Mouse (Mus musculus): ENCODE results near the gene Il2rb.

Il2rb gene

DNA sequence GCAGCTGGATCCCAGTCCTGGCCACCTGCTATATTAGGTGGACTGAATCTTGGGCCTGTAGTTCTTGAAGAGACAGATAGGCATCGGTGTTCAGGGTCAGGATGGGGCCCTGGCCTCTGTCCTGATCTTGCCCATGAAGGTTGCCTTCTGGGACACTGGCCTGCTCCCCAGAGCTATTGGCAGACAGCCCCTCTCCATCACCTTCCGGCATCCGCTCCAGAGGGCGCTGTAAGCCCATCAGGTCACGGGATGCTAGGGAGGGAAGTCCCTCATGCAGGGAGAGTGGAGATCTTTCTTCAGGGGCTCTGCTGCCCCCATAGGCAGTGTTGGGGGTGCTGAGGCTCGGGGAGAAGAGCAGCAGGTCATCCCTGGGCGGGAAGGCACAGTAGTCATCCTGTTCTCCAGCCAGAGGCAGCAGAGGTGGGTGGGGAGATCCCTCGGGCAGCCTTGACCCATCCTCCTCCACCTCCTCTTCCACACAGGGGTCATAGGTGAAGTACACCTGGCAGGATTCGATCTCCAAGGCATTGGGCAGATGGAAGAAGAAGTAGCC, 13.5 kb downstream of the Il2rb start:
- peak in 1 of 2 experiments; percentile 6 for DNase-seq (ENCODE audit: low spot score in 2 of 2)

DNA sequence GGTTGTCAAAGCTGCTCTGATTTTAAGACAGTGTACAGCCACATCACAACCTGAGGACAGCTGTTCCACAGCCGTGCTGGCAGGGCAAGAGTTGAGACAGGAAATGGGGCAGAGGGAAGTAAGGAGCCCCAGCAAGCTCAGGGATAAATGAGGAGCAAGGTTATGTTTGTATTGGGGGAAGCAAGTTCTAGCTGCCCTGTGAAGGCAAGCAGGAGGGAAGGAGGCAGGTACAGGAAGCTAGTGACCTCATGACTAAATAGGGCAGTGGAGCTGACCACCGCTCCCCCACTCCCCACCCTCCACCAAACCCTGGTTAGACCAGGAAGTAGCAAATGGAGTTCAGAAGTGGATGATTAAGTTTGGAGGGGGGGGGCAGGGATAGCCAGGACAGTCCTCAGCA, 14.1 kb downstream of the Il2rb start:
- no peak for DNase-seq (ENCODE audit: low spot score in 2 of 2)

GRCm38 (mm10) chr15:78480111-78480510, 15.0 kb downstream of the Il2rb start:
- DNase-seq (ENCODE audit: low spot score in 2 of 2): no peak

DNA sequence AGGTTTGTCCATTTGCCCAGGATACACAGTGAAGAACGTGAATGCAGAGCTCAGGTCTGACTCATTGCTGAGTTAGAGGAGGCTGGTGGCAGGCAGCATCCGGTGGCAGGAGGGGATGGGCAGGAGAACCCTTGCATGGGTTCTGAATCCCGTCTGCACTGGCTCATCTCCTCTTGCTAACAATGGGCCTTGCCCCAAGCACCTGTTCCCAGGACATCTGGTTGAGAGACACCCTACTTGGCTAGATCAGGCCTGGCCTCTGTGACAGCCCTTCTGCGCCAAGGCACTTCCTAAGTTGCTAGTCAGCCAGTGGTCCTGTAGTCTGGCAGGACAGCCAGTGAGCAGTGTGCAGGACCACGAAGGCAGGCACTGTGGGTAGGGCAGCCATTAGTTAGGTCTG, 15.6 kb downstream of the Il2rb start:
- DNase-seq (ENCODE audit: low spot score in 2 of 2): no peak

GRCm38 (mm10) chr15:78478073-78478472, 17.0 kb downstream of the Il2rb start:
- no peak for DNase-seq (ENCODE audit: low spot score in 2 of 2)

DNA sequence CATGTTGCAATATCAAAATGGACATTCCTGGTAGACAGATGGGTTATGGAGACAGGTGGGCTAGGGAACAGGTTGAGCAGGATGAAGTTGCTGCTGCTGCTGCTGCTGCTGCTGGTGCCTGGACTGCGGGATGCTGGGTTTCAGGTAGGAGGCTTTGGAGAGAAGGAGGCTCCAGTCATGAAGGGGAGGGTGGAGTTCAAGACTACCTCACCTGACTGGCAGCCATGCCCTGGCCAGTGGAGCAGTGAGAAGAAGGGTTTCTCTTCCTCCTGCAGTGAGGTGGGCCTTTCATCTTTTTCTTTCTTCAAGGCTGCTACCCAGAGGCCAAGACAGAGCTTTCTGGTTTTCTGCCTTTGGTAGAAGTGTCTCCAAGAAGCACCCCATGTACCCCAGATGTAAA, 18.2 kb downstream of the Il2rb start:
- no peak for DNase-seq (ENCODE audit: low spot score in 2 of 2)

GRCm38 (mm10) chr15:78475604-78476031, 19.5 kb downstream of the Il2rb start:
- no peak for DNase-seq (ENCODE audit: low spot score in 2 of 2)

DNA sequence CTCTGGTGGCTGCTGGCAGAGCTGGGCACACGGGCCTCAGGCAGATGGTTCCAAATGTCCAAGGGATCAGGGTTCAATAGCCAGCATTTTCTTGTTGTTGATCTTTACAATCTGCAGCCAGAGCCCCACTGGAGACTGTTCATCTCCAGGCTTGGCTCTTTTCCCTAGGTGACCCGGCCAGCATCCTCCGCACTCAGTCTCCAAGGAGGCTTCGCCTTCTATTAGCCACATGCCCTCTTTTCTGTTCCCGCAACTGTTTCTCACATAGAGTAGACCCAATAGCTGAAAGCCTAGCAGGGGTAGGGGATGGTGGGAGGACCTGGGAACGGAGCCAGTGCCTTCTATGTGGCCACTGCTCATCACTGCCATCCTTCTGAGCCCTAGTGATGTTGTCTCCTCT, 21.6 kb downstream of the Il2rb start:
- DNase-seq (ENCODE audit: low spot score in 2 of 2): no peak

GRCm38 (mm10) chr15:78471902-78472301, 23.2 kb downstream of the Il2rb start:
- DNase-seq (ENCODE audit: low spot score in 2 of 2): no peak

- DNase-seq (ENCODE audit: low spot score in 2 of 2): peak in 1 of 2 experiments; percentile 15
These were observed 24.4 kb downstream of the Il2rb start for GRCm38 (mm10) chr15:78470495-78471276.

DNA sequence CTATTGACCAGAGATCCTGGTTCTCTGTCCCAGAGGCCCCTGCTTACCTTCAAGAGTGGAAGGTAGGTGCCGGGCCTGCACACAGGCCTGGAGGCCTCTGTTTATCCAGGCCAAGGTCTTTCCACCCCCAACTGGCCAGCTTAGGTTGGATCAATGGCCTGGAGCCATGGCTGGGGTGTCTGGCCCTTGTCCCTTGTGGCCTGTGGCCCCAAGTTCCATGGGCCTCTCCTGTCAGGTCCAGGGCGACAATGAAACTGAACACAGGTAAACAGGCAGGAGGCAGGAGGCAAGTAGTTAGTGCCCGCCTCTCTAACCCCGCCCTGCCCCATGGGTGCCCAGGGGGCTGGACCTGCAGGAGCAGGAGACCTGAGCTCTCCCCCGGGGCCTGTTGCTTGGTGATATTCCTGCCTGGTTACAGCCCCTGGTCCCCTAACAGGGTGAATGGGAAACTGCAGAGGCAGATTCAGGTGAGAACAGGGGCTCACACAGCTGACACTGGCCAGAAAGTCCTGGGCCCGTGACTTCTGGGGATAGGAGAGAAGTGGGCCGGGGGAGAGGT, 26.6 kb downstream of the Il2rb start, which contains the start of gene Tmprss6:
Tmprss6 (minus strand) TSS at position 256 of the 559 bp plus-strand sequence.
- DNase-seq (ENCODE audit: low spot score in 2 of 2): no peak

DNA sequence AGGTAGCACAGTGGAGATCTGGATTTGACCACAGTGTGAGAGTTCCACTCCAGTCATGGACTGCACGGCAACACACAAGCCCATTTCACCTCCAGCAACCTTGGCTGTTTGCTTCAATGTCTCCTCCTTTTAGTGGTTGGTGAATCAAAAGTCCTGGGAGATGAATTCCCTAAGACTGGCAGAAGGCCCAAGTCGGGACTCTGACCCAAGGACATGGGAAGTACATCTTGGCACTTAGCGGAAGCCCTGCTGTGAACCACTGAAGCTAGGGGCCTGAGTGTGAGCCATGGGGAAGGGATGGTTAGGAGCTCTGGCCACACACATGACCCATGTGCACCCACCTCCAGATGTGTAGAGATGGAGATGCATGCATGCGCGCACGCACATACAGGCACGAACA, 27.5 kb downstream of the Il2rb start:
- DNase-seq (ENCODE audit: low spot score in 2 of 2): no peak

DNA sequence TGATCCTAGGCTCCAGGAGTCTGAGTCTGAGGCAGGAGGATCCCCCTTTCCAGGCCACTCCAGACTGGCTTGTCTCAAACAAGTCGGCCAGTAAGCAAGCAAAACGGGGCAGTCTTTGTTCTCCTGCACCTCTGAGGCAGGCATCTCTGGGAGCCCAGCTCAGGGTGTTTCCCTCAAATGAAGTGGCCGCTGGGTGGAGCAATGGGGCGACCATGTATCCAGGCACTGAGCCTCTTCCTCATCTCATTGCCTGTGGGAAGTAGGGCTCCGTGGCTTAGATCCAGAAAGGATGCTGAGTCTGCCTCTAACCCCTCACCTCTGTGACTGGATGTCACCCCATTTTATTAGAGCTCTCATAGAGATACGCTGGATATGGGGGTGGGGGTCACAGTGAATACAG, 28.3 kb downstream of the Il2rb start:
- DNase-seq (ENCODE audit: low spot score in 2 of 2): no peak

DNA sequence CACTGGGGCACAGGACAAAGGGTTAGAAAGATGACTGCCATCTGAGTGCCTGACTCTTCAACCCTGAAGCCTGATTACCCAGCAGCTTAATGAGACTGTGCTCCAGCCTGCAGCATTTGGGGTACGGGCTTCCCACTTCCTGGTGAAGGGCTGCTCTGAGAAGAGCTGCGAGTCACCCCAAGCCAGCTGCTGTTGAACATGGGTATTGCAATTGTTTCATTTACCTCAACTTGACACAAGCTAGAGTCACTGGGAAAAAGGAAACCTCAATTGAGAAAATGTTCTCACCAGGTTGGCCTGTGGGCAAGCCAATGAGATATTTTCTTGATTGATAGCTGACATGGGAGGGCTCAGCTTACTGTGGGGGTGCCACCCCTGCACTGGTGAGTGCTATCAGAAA, 32.1 kb downstream of the Il2rb start:
- DNase-seq (ENCODE audit: low spot score in 2 of 2): no peak

GRCm38 (mm10) chr15:78457193-78457592, 37.9 kb downstream of the Il2rb start:
- no peak for DNase-seq (ENCODE audit: low spot score in 2 of 2)

GRCm38 (mm10) chr15:78456051-78456450, 39.0 kb downstream of the Il2rb start:
- DNase-seq (ENCODE audit: low spot score in 2 of 2): no peak

DNA sequence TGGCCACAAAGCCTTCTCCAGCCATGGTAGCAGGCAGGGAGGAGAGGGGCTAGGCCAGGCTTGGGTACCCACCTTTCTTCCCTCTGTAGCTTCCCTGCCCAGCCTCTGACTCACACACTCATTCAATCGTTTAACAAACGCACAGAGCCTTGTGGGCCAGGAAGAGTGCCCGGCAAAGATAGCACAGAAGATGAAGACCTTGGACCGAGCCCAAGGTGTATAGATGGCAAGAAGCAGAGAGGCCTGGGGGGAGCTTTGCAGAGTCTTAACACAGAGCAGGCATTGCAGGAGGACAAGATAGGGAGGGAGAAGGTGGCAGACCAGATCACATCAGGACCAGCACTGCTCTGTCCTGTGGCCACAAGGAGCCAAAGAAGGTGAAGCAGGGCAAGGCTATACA, 39.9 kb downstream of the Il2rb start:
- DNase-seq (ENCODE audit: low spot score in 2 of 2): no peak

GRCm38 (mm10) chr15:78452929-78453328, 42.1 kb downstream of the Il2rb start:
- DNase-seq (ENCODE audit: low spot score in 2 of 2): no peak

DNA sequence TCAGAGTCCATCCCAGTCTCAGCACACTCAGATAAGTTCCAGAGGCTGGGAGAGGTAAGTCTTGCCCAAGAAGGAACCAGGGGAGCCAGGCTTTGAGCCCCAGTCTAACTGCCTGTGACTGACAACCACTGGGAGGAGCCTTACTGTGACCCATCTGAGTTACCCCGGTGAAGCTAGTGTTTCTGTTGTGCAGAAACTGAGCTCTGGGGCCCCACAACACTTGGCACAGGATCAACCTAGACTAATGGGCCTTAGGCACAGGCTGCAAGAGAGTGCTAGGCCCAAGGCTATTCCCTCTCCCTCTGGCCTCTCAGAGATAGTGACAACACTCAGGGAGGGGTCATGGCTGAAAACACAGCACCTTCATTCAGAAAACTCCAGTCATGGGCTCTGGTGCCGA, 43.9 kb downstream of the Il2rb start:
- DNase-seq (ENCODE audit: low spot score in 2 of 2): no peak

GRCm38 (mm10) chr15:78450419-78450768, 44.7 kb downstream of the Il2rb start:
- DNase-seq (ENCODE audit: low spot score in 2 of 2): no peak

DNA sequence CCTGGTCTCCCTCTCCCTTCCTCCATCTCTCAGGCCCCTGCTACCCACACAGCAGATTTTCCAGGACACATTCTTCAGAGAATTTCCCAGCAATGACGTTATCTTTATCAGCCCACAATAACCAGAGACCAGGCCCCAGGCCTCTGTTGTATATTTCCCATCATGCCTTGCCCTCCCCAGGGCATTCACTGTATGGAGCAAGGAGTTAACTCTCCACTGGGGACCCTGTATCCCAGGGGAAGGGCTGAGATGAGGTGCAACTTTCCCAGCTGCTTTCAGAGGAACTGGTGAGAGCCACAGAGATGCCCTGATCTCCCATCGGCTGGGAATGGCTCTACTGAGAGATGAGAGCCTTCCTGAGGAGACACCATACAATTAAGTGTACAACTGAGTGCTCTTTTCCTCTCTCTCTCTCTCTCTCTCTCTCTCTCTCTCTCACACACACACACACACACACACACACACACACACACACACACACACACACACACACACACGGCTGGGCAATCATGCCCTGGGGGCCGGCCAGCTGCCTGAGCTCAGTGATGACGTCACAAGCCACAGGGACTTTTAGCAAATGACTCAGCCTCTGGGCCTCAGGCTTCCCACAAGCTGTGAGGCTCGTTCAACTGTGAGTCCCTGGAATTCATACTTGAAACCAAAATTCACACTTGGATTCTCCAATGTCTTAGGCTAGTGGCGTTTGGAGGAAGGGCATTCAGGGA, 45.2 kb downstream of the Il2rb start:
- peak in 1 of 2 experiments; percentile 69 for DNase-seq (ENCODE audit: low spot score in 2 of 2)

- DNase-seq (ENCODE audit: low spot score in 2 of 2): no peak
These were observed 45.9 kb downstream of the Il2rb start for GRCm38 (mm10) chr15:78449131-78449530.

Data from heart, adult 9 months (tissue).